Mouse (Mus musculus) left cerebral cortex, postnatal 10 days (tissue): ENCODE measurements around the gene Tas2r126. TPM values are rescaled to one million over a fixed set of nuclear protein-coding genes. Genes with fewer than 3 reads are reported as not detected.
"Not testable (repeated sequence)": the region's sequence is repeated elsewhere in the genome, so short reads cannot be mapped to it uniquely, and the experiment has no call there.

Experiments used
- DNase-seq, 2 experiments: peaks; one replicate each; pipeline ENCODE4 v3.0.0; 2021 to 2022; ENCODE audit warnings: low spot score in 2 of 2, mixed read lengths in 1 of 2; ENCODE audit errors: extremely low spot score in 1 of 2
- intact Hi-C: fragments of 180-260 bp; cut with DNase I; formaldehyde crosslinking; loops from one replicate; pipeline ENCODE4 v1.15.1; 2025
- total RNA-seq, 2 experiments: library from RNA; stranded (reverse); gene quantifications; 2 replicates each; pipeline ENCODE4 v1.2.3; 2021

The Tas2r126 gene
- total RNA-seq, 2 experiments from 2014 or later: not detected

GRCm38 (mm10) chr6:42471298-42471697, 37.0 kb downstream of the Tas2r126 start:
- DNase-seq, intact Hi-C loops: not testable (repeated sequence)

DNA sequence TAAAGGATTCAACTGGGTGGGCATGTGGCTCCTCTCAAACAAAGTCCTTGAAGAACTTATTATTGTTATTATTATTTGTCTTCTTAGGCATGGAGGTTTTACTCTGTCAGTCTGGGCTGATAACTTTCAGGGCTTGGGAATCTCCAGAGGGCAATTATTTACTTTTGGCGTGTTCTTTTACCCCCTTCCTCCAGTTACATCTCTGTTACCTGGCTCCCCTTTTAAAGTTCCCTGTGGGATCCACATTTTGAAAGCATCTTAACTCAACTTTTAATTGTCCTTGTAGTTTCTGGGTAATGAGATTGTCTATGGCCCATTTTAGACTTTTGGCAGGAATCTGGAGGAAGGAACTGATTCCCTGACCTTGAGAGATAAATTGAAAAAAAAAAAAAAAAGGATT, 41.9 kb downstream of the Tas2r126 start, which contains the start of gene Olfr457:
TSS of gene Olfr457 (minus strand) at position 101 of the 400 bp plus-strand sequence.
- no peak for DNase-seq
- intact Hi-C loops: no loop called here

- no peak for DNase-seq
- intact Hi-C loops: no loop called here
Measured at GRCm38 (mm10) chr6:42484633-42485032, 50.3 kb downstream of the Tas2r126 start.

Other genes with a start within 250 kb of the Tas2r126 start
- not detected for gene Tas2r144, start 219.2 kb upstream of the Tas2r126 start, total RNA-seq
- gene Gstk1, start 188.6 kb upstream of the Tas2r126 start, total RNA-seq: 1 to 10 TPM; 5.1 to 7.1 TPM
- gene Tmem139, start 172.6 kb upstream of the Tas2r126 start, total RNA-seq: not detected
- 10 to 100 TPM; 29.7 to 35.5 TPM for gene Casp2, start 169.6 kb upstream of the Tas2r126 start, total RNA-seq
- 1 to 10 TPM; 3.9 to 4.8 TPM for gene Clcn1, start 147.8 kb upstream of the Tas2r126 start, total RNA-seq
- 100 to 1,000 TPM; 123 to 133 TPM for gene Fam131b, start 109.9 kb upstream of the Tas2r126 start, total RNA-seq
- gene Zyx, start 84.9 kb upstream of the Tas2r126 start, total RNA-seq: 10 to 100 TPM; 55.8 to 57.6 TPM
- gene Epha1, start 61.3 kb upstream of the Tas2r126 start, total RNA-seq: under 1 TPM; 0.22 to 0.26 TPM
- gene Tas2r143, start 34.3 kb upstream of the Tas2r126 start, total RNA-seq: not detected
- not detected for gene Tas2r135, start 29.1 kb upstream of the Tas2r126 start, total RNA-seq
- not detected for gene Olfr458, start 30.7 kb downstream of the Tas2r126 start, total RNA-seq
- not detected for gene Olfr457, start 41.8 kb downstream of the Tas2r126 start, total RNA-seq
- not detected for gene Olfr456, start 52.7 kb downstream of the Tas2r126 start, total RNA-seq
- not detected for gene Olfr455, start 113.1 kb downstream of the Tas2r126 start, total RNA-seq
- gene Tcaf3, start 163.2 kb downstream of the Tas2r126 start, total RNA-seq: not detected
- 1 to 10 TPM; 1.3 to 1.6 TPM for gene Tcaf2, start 210.7 kb downstream of the Tas2r126 start, total RNA-seq